Mouse (Mus musculus) midbrain, embryonic 14.5 days (tissue): ENCODE measurements at regions not wholly inside any gene's neighbourhood (a gene's known extent, or its start where the extent isn't known, plus 50 kb on each side); places are given as distances from the start of the nearest gene placed in this dataset.
A peak's percentile ranks its signal among the peaks of the same experiment; 100 is the strongest.
"Not testable (repeated sequence)": the region's sequence is repeated elsewhere in the genome, so short reads cannot be mapped to it uniquely, and the experiment has no call there.

Source experiments
- ATAC-seq: fragments of 200-750 bp; cut with Nextera tagmentation; 2 replicates; pipeline ENCODE4 v1.8.0; 2017; ENCODE audit warnings: moderate number of reproducible peaks, moderate library complexity; ENCODE audit not compliant: low FRiP score, low TSS enrichment
- DNase-seq: peaks from one replicate; pipeline ENCODE4 v3.0.0-alpha.2; 2015
- H3K27ac ChIP-seq: fragments of 300-500 bp; sonication (generic); replicated peaks from 2 replicates; pipeline ENCODE4 v1.5.1; 2014; ENCODE audit warnings: mild to moderate bottlenecking, low read depth, low read length, moderate library complexity
- H3K27me3 ChIP-seq: fragments of 300-500 bp; sonication (generic); 2 replicates; pipeline ENCODE4 v1.6.1; 2014; ENCODE audit warnings: low read length, control low read depth, mixed read lengths; ENCODE audit not compliant: control insufficient read depth, insufficient read depth
- H3K36me3 ChIP-seq: fragments of 300-500 bp; sonication (generic); 2 replicates; pipeline ENCODE4 v1.6.1; 2014; ENCODE audit warnings: low read length, control low read depth; ENCODE audit not compliant: control insufficient read depth, insufficient read depth
- H3K4me1 ChIP-seq: fragments of 300-500 bp; sonication (generic); 2 replicates; pipeline ENCODE4 v1.6.1; 2014; ENCODE audit warnings: mild to moderate bottlenecking, antibody characterized with exemption, low read length, control low read depth; ENCODE audit not compliant: control insufficient read depth, insufficient read depth
- H3K4me2 ChIP-seq: fragments of 300-500 bp; sonication (generic); 2 replicates; pipeline ENCODE4 v1.6.1; 2014; ENCODE audit warnings: mild to moderate bottlenecking, low read length, moderate library complexity
- H3K4me3 ChIP-seq: fragments of 300-500 bp; sonication (generic); replicated peaks from 2 replicates; pipeline ENCODE4 v1.5.1; 2014; ENCODE audit warnings: low read depth, low read length
- H3K9ac ChIP-seq: fragments of 300-500 bp; sonication (generic); replicated peaks from 2 replicates; pipeline ENCODE4 v1.6.1; 2014; ENCODE audit warnings: mild to moderate bottlenecking, low read length, moderate library complexity
- H3K9me3 ChIP-seq: fragments of 300-500 bp; sonication (generic); 2 replicates; pipeline ENCODE4 v1.6.1; 2016; ENCODE audit warnings: low read length, control low read depth, mixed read lengths; ENCODE audit not compliant: control insufficient read depth
- WGBS: fragments of 180-500 bp; shearing (Covaris S2); extraction: QIAGEN DNeasy Blood & Tissue Kit; methylation state at CpG from one replicate; pipeline ENCODE4 v1.1.7; 2014; 5-methylcytosine and 5-hydroxymethylcytosine counted together

- DNase-seq = peak; percentile 56
- Histone ChIP-seq H3K27me3 (no peaks in the 10 kb centered on the region), H3K9me3 (no peaks in the 10 kb centered on the region), H3K27ac (peak overlapping the region; percentile 73), H3K4me1 (peaks cover 14% of the 10 kb centered on the region; the same call in 1 of the 2 replicates), H3K4me2 (peak overlapping the region; percentile 53), H3K36me3 (no peaks in the 10 kb centered on the region), H3K4me3 (peak overlapping the region; percentile 25), H3K9ac (peak overlapping the region; percentile 30; the same call in 1 of the 2 replicates)
- ATAC-seq = 0 out of 2 replicates have a peak, but pooled peaks have one; percentile 44
- 41% methylated on average over 11 of the region's 11 CpGs for WGBS
These were observed 94.7 kb downstream of the Cxxc4 start for GRCm38 (mm10) chr3:134330943-134331342.

DNA sequence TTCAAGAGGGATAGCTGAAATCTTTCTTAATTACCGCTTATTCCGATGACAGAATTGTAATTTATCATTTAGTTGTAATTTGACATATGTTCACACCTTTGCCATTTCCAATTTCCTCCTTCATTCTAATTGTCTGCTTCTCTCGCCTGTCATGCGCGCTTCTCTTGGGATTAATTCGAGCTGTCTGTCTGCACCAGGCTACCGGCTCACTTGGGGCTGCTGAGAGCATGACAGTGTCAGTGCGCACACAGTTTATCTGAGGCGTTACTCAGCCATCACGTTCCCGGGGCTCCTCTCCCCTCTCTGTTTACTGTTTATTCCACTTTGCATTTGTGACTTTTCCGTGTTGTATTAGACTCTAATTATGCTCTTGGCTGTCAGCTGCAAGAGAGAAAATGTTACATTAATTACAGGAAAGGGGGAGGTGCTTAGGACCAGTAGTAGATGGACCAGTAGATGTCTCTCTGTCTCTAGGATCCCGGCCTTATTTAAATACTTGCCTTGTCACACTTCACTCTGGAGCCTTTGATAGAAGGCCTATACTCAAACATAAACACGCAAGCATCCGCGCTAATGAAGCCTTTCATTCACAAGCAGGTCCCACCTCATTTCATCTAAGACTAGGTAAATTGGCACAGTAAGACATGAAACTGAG, 95.3 kb downstream of the Cxxc4 start:
- 31% methylated on average over 16 of the region's 16 CpGs for WGBS
- Histone ChIP-seq H3K27ac (peak overlapping the region; percentile 73), H3K36me3 (no peaks in the 10 kb centered on the region), H3K4me2 (peak overlapping the region; percentile 53), H3K4me1 (peaks cover 14% of the 10 kb centered on the region; the same call in 1 of the 2 replicates), H3K4me3 (peak overlapping the region; percentile 25), H3K9ac (peak overlapping the region; percentile 30; the same call in 1 of the 2 replicates), H3K27me3 (no peaks in the 10 kb centered on the region), H3K9me3 (no peaks in the 10 kb centered on the region)
- DNase-seq (peak; percentile 79), ATAC-seq (peak; percentile 73; the same call in 1 of the 2 replicates)

DNA sequence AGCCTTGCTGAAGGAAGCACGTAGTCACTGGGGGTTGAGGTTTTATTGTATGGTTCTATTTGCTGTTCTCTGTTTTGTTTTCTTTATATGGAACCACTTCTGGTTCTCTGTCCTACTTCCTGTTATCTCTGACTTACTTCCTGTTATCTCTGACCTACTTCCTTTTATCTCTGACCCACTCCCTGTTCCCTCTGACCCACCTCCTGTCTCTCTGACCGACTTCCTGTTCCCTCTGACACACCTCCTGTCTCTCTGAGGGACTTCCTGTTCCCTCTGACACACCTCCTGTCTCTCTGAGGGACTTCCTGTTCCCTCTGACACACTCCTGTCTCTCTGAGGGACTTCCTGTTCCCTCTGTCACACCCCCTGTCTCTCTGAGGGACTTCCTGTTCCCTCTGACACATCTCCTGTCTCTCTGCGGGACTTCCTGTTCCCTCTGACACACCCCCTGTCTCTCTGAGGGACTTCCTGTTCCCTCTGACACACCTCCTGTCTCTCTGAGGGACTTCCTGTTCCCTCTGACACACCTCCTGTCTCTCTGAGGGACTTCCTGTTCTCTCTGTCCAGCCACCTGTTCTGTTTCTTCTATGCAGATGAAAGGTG, 102.9 kb downstream of the Cxxc4 start:
- not testable (repeated sequence) for H3K36me3 ChIP-seq

GRCm38 (mm10) chr3:134365948-134366347, 129.7 kb downstream of the Cxxc4 start:
- 0 out of 2 replicates have a peak, but pooled peaks cover 3% of the 10 kb centered on the region for H3K4me1 ChIP-seq
- no peaks in the 10 kb centered on the region for H3K27me3 ChIP-seq
- DNase-seq = no peak
- no peak overlapping the region for H3K4me3 ChIP-seq
- H3K36me3 ChIP-seq = no peaks in the 10 kb centered on the region
- H3K27ac ChIP-seq = no peak overlapping the region
- no peaks in the 10 kb centered on the region for H3K9me3 ChIP-seq
- 83% methylated on average over 4 of the region's 4 CpGs for WGBS
- H3K9ac ChIP-seq = no peak overlapping the region
- no peak overlapping the region for H3K4me2 ChIP-seq
- ATAC-seq = no peak

More for the DNA sequence above, 102.9 kb downstream of the Cxxc4 start:
- H3K9ac ChIP-seq, H3K4me3 ChIP-seq, H3K4me1 ChIP-seq, H3K27ac ChIP-seq, DNase-seq, H3K9me3 ChIP-seq, ATAC-seq, H3K4me2 ChIP-seq, H3K27me3 ChIP-seq: not testable (repeated sequence)
- 88% methylated on average over 3 of the region's 3 CpGs for WGBS

GRCm38 (mm10) chr3:134366761-134367160, 130.5 kb downstream of the Cxxc4 start:
- WGBS = 89% methylated on average over 3 of the region's 3 CpGs
- Histone ChIP-seq H3K4me2 (no peak overlapping the region), H3K36me3 (no peaks in the 10 kb centered on the region), H3K9ac (no peak overlapping the region), H3K27me3 (no peaks in the 10 kb centered on the region), H3K4me3 (no peak overlapping the region), H3K4me1 (0 out of 2 replicates have a peak, but pooled peaks cover 3% of the 10 kb centered on the region), H3K27ac (no peak overlapping the region), H3K9me3 (no peaks in the 10 kb centered on the region)
- no peak for DNase-seq
- no peak for ATAC-seq

DNA sequence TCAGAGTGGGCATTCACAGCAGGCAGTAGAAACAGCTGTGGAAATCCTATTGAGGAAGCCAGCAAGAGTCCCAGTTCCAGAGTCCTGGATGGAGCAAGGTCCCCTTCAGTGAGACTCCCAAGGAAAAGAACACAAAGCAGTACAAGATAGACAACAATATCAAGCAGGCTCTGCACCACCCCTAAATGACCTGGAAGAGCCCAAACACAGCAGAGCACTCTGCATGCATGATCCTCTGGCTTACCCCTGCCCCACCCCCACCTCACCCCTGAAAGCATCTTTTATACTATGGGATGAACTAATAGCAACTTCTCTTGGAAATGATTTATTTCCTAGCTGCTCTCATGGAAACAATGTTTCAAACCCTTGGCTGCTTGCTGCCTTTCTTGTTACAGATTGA, 132.3 kb downstream of the Cxxc4 start:
- Histone ChIP-seq H3K27me3 (no peaks in the 10 kb centered on the region), H3K4me3 (no peak overlapping the region), H3K36me3 (no peaks in the 10 kb centered on the region), H3K4me1 (0 out of 2 replicates have a peak, but pooled peaks cover 3% of the 10 kb centered on the region), H3K9me3 (no peaks in the 10 kb centered on the region), H3K4me2 (no peak overlapping the region), H3K9ac (no peak overlapping the region), H3K27ac (no peak overlapping the region)
- no peak for DNase-seq
- no peak for ATAC-seq

DNA sequence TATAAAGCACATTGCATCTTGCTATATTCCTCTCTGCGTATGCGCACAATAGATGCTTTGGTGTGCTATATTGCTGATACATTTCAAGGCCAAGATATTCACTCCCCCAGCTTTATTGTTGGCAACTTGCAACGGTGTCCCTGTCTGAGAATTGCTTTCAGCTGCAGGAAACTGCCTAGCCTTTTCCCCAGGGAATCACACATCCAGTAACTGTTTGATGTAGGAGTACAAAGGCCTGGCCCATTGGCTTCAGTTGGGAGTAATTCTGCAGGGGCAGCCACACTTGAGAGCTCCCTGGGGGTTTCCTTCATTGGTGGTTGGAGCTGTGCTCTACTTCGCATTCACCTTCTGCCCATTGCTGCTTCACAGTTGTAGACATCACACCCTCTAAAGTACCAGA, 132.8 kb downstream of the Cxxc4 start:
- H3K9ac ChIP-seq = no peak overlapping the region
- DNase-seq = peak; percentile 55
- no peak overlapping the region for H3K4me3 ChIP-seq
- 54% methylated on average over 4 of the region's 4 CpGs for WGBS
- 0 out of 2 replicates have a peak, but pooled peaks cover 3% of the 10 kb centered on the region for H3K4me1 ChIP-seq
- no peaks in the 10 kb centered on the region for H3K36me3 ChIP-seq
- H3K27ac ChIP-seq = no peak overlapping the region
- no peaks in the 10 kb centered on the region for H3K9me3 ChIP-seq
- ATAC-seq = no peak
- H3K27me3 ChIP-seq = no peaks in the 10 kb centered on the region
- no peak overlapping the region for H3K4me2 ChIP-seq

- no peak overlapping the region for H3K4me2 ChIP-seq
- H3K4me3 ChIP-seq = no peak overlapping the region
- no peaks in the 10 kb centered on the region for H3K4me1 ChIP-seq
- WGBS = 84% methylated on average over 2 of the region's 2 CpGs
- ATAC-seq (no peak), DNase-seq (no peak)
- H3K9ac ChIP-seq = no peak overlapping the region
- no peaks in the 10 kb centered on the region for H3K9me3 ChIP-seq
- H3K27ac ChIP-seq = no peak overlapping the region
- no peaks in the 10 kb centered on the region for H3K36me3 ChIP-seq
- no peaks in the 10 kb centered on the region for H3K27me3 ChIP-seq
These were observed 143.3 kb downstream of the Cxxc4 start for GRCm38 (mm10) chr3:134379549-134379948.
